Mouse (Mus musculus): Measurements from ENCODE around the gene Mea1. TPM values are rescaled to one million over a fixed set of nuclear protein-coding genes. Genes with fewer than 3 reads are reported as not detected.
A peak's percentile ranks its signal among the peaks of the same experiment; 100 is the strongest.

Mea1 gene
- polyA plus RNA-seq, 1 experiment from 2014 or later: 148 TPM

- H3K9me3 ChIP-seq (replicated peaks; ENCODE audit: control insufficient read depth, low read length): no peaks in the 10 kb centered on the region
- no peaks in the 10 kb centered on the region for H3K27me3 ChIP-seq (ENCODE audit: control insufficient read depth, insufficient read depth, low read length)
- peak within 1 kb of the TSS; percentile 95 for H3K9ac ChIP-seq (ENCODE audit: low read length)
- H3K4me3 ChIP-seq (replicated peaks; ENCODE audit: low read length): peak within 1 kb of the TSS; percentile 94
- peak within 1 kb of the TSS; percentile 98 for H3K4me2 ChIP-seq (ENCODE audit: low read depth, low read length)
- peak within 1 kb of the TSS; percentile 72; the same call in 1 of the 2 replicates for H3K27ac ChIP-seq (ENCODE audit: low read length)
- peak; percentile 88 for ATAC-seq (ENCODE audit: insufficient read depth, low FRiP score)
- 6% methylated on average over 36 of the region's 36 CpGs for WGBS
- peaks cover 8% of the 10 kb centered on the region for H3K4me1 ChIP-seq (ENCODE audit: control insufficient read depth, insufficient read depth, low read length)
- H3K36me3 ChIP-seq (ENCODE audit: control insufficient read depth, insufficient read depth, low read length): 0 out of 2 replicates have a peak, but pooled peaks cover 8% of the 10 kb centered on the region
Observed at GRCm38 (mm10) chr17:46710959-46711597, 32.5 kb downstream of the Mea1 start, which contains the start of gene Pex6. Gene Pex6, plus strand, starts transcription at chr17:46711463.

DNA sequence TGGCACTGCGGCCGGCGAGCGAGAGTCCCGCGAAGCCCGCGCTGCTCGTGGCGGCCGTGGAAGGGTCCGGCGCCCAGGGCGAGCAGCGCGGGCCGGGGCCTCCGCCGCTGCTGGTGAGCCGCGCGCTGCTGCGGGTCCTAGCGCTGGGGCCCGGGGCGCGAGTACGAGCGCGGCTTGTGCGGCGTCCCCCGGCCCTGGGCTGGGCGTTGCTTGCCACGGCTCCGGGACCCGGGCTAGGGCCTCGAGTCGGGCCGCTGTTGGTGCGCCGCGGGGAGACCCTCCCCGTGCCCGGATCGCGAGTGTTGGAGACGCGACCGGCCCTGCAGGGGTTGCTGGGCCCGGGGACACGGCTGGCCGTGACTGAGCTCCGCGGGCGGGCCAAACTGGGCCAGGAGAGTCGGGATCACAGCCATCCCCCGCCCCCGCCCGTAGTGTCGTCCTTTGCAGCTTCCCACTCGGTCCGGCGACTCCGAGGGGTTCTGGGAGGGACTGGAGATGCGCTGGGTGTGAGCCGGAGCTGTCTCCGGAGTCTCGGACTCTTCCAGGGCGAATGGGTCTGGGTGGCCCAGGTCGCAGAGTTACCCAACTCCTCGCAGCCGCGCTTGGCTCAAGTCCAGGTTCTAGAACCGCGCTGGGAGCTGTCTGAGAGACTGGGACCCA is 33.1 kb downstream of the Mea1 start:
- WGBS: under 1% methylated on average over 76 of the region's 76 CpGs
- Histone ChIP-seq H3K27me3 (ENCODE audit: control insufficient read depth, insufficient read depth, low read length) (no peaks in the 10 kb centered on the region), H3K9me3 (replicated peaks; ENCODE audit: control insufficient read depth, low read length) (no peaks in the 10 kb centered on the region), H3K4me3 (replicated peaks; ENCODE audit: low read length) (peak overlapping the region; percentile 94), H3K9ac (ENCODE audit: low read length) (peak overlapping the region; percentile 95), H3K4me2 (ENCODE audit: low read depth, low read length) (peak overlapping the region; percentile 98), H3K27ac (ENCODE audit: low read length) (peak overlapping the region; percentile 72; the same call in 1 of the 2 replicates), H3K36me3 (ENCODE audit: control insufficient read depth, insufficient read depth, low read length) (0 out of 2 replicates have a peak, but pooled peaks cover 8% of the 10 kb centered on the region), H3K4me1 (ENCODE audit: control insufficient read depth, insufficient read depth, low read length) (peaks cover 8% of the 10 kb centered on the region)
- peak; percentile 61; the same call in 1 of the 2 replicates for ATAC-seq (ENCODE audit: insufficient read depth, low FRiP score)

DNA sequence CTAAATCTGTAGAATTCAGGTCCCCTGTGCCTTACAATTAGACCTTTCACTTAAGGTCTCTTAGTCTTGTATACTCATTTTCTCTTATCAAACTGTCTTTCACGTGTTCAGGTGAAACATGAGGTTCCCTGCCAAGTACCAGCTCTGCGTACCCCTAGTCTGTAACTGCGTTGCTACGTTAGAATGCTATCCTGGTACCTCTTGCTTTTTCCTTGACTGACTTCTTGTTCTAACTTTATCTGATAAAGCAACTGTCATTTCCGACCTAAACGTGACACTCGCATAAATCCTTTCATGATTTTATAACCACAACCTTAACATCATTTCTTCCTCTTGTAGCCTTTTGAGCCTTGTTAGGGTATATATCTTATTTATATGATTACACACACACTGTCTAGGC is 33.8 kb downstream of the Mea1 start:
- Histone ChIP-seq H3K9ac (ENCODE audit: low read length) (peak overlapping the region; percentile 95), H3K36me3 (ENCODE audit: control insufficient read depth, insufficient read depth, low read length) (0 out of 2 replicates have a peak, but pooled peaks cover 8% of the 10 kb centered on the region), H3K4me2 (ENCODE audit: low read depth, low read length) (peak overlapping the region; percentile 98), H3K4me3 (replicated peaks; ENCODE audit: low read length) (peak overlapping the region; percentile 94), H3K9me3 (replicated peaks; ENCODE audit: control insufficient read depth, low read length) (no peaks in the 10 kb centered on the region), H3K4me1 (ENCODE audit: control insufficient read depth, insufficient read depth, low read length) (peaks cover 8% of the 10 kb centered on the region), H3K27ac (ENCODE audit: low read length) (no peak overlapping the region), H3K27me3 (ENCODE audit: control insufficient read depth, insufficient read depth, low read length) (no peaks in the 10 kb centered on the region)
- 56% methylated on average over 7 of the region's 7 CpGs for WGBS
- ATAC-seq (ENCODE audit: insufficient read depth, low FRiP score): no peak

DNA sequence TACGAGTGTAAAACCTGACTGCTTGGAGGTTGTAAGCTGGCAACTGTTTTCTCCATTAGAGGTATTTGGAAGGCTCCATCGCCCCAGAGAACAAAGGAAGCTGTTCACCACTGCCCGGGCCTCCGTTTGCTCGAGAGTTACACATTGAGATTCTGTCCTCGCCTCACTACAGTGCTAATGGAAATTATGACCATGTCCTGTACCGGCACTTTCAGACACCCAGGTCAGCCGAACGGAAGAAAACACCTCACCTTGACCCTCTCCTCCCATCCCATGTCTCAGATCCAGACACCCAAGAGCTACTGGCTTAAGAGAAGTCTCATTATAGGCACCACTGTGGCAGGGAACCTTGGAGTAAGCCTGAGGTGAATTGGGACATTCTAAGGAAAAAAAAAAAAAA is 35.3 kb downstream of the Mea1 start:
- no peak for ATAC-seq (ENCODE audit: insufficient read depth, low FRiP score)
- Histone ChIP-seq H3K4me3 (replicated peaks; ENCODE audit: low read length) (no peak overlapping the region), H3K27me3 (ENCODE audit: control insufficient read depth, insufficient read depth, low read length) (no peaks in the 10 kb centered on the region), H3K9ac (ENCODE audit: low read length) (no peak overlapping the region), H3K4me1 (ENCODE audit: control insufficient read depth, insufficient read depth, low read length) (peaks cover 8% of the 10 kb centered on the region), H3K9me3 (replicated peaks; ENCODE audit: control insufficient read depth, low read length) (no peaks in the 10 kb centered on the region), H3K36me3 (ENCODE audit: control insufficient read depth, insufficient read depth, low read length) (0 out of 2 replicates have a peak, but pooled peaks cover 8% of the 10 kb centered on the region), H3K4me2 (ENCODE audit: low read depth, low read length) (no peak overlapping the region), H3K27ac (ENCODE audit: low read length) (no peak overlapping the region)
- 85% methylated on average over 9 of the region's 9 CpGs for WGBS

DNA sequence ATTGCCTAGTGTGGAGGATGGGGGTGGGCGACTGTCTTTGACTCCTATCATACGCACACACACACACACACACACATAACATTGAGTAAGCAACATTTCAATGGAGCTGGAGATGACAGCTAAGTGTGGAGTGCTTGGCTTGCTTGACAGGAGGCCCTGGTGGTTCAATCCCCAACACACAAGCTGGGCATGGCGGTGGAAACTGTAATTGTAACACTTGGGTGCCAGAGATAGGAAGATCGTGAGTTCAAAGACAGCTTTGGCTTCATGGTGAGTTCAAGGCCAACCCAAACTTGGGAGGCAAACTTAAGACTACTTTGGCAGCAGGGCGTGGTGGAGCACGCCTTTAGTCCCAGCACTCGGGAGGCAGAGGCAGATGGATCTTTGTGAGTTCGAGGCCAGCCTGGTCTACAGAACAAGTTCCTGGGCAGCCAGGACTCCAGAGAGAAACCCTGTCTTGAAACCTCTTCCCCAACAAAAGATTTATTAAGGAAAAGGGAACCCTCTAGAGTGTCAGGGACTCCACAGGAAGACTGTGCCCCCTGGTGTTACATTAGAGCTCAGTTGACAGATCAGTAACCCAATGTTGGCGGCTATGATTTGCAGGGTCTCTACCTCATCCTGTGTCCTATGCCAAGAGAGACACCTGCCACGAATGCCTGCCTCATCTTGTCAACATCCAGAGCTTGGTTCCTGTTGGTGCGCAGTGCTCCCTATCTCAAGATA is 36.3 kb downstream of the Mea1 start:
- no peaks in the 10 kb centered on the region for H3K9me3 ChIP-seq (replicated peaks; ENCODE audit: control insufficient read depth, low read length)
- 92% methylated on average over 11 of the region's 11 CpGs for WGBS
- H3K27me3 ChIP-seq (ENCODE audit: control insufficient read depth, insufficient read depth, low read length): no peaks in the 10 kb centered on the region
- H3K4me2 ChIP-seq (ENCODE audit: low read depth, low read length): no peak overlapping the region
- ATAC-seq (ENCODE audit: insufficient read depth, low FRiP score): no peak
- no peak overlapping the region for H3K9ac ChIP-seq (ENCODE audit: low read length)
- H3K36me3 ChIP-seq (ENCODE audit: control insufficient read depth, insufficient read depth, low read length): 0 out of 2 replicates have a peak, but pooled peaks cover 8% of the 10 kb centered on the region
- H3K27ac ChIP-seq (ENCODE audit: low read length): no peak overlapping the region
- peaks cover 8% of the 10 kb centered on the region for H3K4me1 ChIP-seq (ENCODE audit: control insufficient read depth, insufficient read depth, low read length)
- no peak overlapping the region for H3K4me3 ChIP-seq (replicated peaks; ENCODE audit: low read length)

DNA sequence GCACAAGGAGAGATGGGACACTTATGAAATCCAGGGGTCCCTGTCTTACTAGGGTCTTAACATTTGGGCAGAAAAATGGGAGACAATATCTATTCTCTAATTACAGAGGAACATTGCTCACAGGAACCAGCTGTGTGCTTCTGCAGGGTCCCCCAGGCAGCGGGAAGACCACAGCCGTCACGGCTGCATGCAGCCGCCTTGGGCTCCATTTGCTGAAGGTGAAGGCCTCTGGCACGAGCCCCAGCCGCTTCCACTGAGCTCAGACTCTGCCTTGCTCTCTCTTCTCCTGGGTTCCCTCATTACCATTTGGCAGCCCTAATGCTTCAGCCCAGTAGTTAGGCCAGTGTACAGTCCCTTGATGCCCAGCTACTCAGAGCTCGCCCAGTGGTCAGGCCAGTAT is 42.5 kb downstream of the Mea1 start:
- Histone ChIP-seq H3K9me3 (replicated peaks; ENCODE audit: control insufficient read depth, low read length) (no peaks in the 10 kb centered on the region), H3K4me3 (replicated peaks; ENCODE audit: low read length) (no peak overlapping the region), H3K4me2 (ENCODE audit: low read depth, low read length) (no peak overlapping the region), H3K36me3 (ENCODE audit: control insufficient read depth, insufficient read depth, low read length) (peaks cover 4% of the 10 kb centered on the region; the same call in 1 of the 2 replicates), H3K9ac (ENCODE audit: low read length) (no peak overlapping the region), H3K27ac (ENCODE audit: low read length) (no peak overlapping the region), H3K27me3 (ENCODE audit: control insufficient read depth, insufficient read depth, low read length) (no peaks in the 10 kb centered on the region), H3K4me1 (ENCODE audit: control insufficient read depth, insufficient read depth, low read length) (no peaks in the 10 kb centered on the region)
- no peak for ATAC-seq (ENCODE audit: insufficient read depth, low FRiP score)
- WGBS: 87% methylated on average over 7 of the region's 7 CpGs

DNA sequence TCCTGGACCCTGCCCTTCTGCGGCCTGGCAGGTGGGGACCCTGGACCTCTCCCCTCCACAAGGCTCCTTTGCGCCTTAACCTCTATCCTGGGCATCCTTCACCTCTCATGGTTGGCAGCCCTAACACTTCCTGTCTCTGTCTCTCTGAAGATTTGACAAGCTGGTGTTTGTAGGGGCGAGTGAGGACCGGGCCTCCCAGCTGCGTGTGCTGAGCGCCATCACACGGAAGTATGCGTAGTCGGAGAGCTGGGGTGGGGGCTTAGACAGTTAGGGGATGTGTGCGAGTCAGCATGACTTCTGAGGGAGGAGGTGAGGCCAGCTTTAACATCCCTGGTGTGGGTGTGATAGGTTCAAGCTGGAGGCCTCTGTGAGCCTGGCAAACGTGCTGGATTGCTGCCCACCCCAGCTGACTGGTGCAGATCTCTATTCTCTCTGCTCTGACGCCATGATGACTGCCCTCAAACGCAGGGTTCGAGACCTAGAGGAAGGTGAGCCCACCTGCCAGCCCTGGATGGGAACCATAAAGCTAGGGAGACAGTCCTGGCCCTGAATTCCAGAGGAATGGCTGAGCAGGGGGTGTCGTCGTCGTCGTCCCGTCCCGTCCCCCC is 46.0 kb downstream of the Mea1 start:
- Histone ChIP-seq H3K36me3 (ENCODE audit: control insufficient read depth, insufficient read depth, low read length) (peaks cover 4% of the 10 kb centered on the region; the same call in 1 of the 2 replicates), H3K9me3 (replicated peaks; ENCODE audit: control insufficient read depth, low read length) (no peaks in the 10 kb centered on the region), H3K4me2 (ENCODE audit: low read depth, low read length) (no peak overlapping the region), H3K4me1 (ENCODE audit: control insufficient read depth, insufficient read depth, low read length) (no peaks in the 10 kb centered on the region), H3K9ac (ENCODE audit: low read length) (no peak overlapping the region), H3K27me3 (ENCODE audit: control insufficient read depth, insufficient read depth, low read length) (no peaks in the 10 kb centered on the region), H3K27ac (ENCODE audit: low read length) (no peak overlapping the region), H3K4me3 (replicated peaks; ENCODE audit: low read length) (no peak overlapping the region)
- WGBS: 76% methylated on average over 20 of the region's 20 CpGs
- no peak for ATAC-seq (ENCODE audit: insufficient read depth, low FRiP score)

GRCm38 (mm10) chr17:46725273-46725672 is 46.7 kb downstream of the Mea1 start:
- peak overlapping the region; percentile 14; the same call in 1 of the 2 replicates for H3K9ac ChIP-seq (ENCODE audit: low read length)
- H3K27me3 ChIP-seq (ENCODE audit: control insufficient read depth, insufficient read depth, low read length): no peaks in the 10 kb centered on the region
- H3K4me3 ChIP-seq (replicated peaks; ENCODE audit: low read length): no peak overlapping the region
- H3K9me3 ChIP-seq (replicated peaks; ENCODE audit: control insufficient read depth, low read length): no peaks in the 10 kb centered on the region
- 0 out of 2 replicates have a peak, but pooled peaks have one; percentile 9 for ATAC-seq (ENCODE audit: insufficient read depth, low FRiP score)
- H3K27ac ChIP-seq (ENCODE audit: low read length): no peak overlapping the region
- peaks cover 4% of the 10 kb centered on the region; the same call in 1 of the 2 replicates for H3K36me3 ChIP-seq (ENCODE audit: control insufficient read depth, insufficient read depth, low read length)
- H3K4me1 ChIP-seq (ENCODE audit: control insufficient read depth, insufficient read depth, low read length): no peaks in the 10 kb centered on the region
- 57% methylated on average over 9 of the region's 9 CpGs for WGBS
- no peak overlapping the region for H3K4me2 ChIP-seq (ENCODE audit: low read depth, low read length)
